Mouse (Mus musculus): ENCODE data around the gene Dnajc4.

- no peak for TF ChIP-seq TCF12 (IDR thresholded peaks at IDR 0.05; ENCODE audit: insufficient read depth, poor library complexity, severe bottlenecking)
- TF ChIP-seq MAX (IDR thresholded peaks at IDR 0.05; ENCODE audit: low read depth) = no peak
- no peak for TF ChIP-seq MYOD1 (IDR thresholded peaks at IDR 0.05; ENCODE audit: control insufficient read depth in 1 of 3, insufficient read length in 2 of 3, low read depth in 2 of 3)
- TF ChIP-seq POLR2A (IDR thresholded peaks at IDR 0.05; ENCODE audit: insufficient read length, low read depth) = no peak
- no peak for TF ChIP-seq E2F4 (IDR thresholded peaks at IDR 0.05; ENCODE audit: insufficient read depth)
- TF ChIP-seq MYOG (IDR thresholded peaks at IDR 0.05; ENCODE audit: control insufficient read depth in 1 of 3, insufficient read depth in 1 of 3, insufficient read length in 2 of 3, low read depth in 2 of 3) = no peak
- no peak for TF ChIP-seq POLR2AphosphoS2 (IDR thresholded peaks at IDR 0.05; ENCODE audit: insufficient read length, low read depth)
- no peak for TF ChIP-seq USF1 (IDR thresholded peaks at IDR 0.05; ENCODE audit: low read depth)
- TF ChIP-seq SRF (IDR thresholded peaks at IDR 0.05; ENCODE audit: control insufficient read depth, insufficient read length, low read depth) = no peak
These were observed 3.1 kb downstream of the Dnajc4 start for GRCm38 (mm10) chr19:6989251-6989650.
